Mouse (Mus musculus) spleen, adult 2 months (tissue): ENCODE data around the gene Rad51b. TPM values are rescaled to one million over a fixed set of nuclear protein-coding genes. Genes with fewer than 3 reads are reported as not detected.

Experiments
- DNase-seq, 2 experiments: peaks; one replicate each; pipeline versions ENCODE4 v3.0.0 to v3.0.0-alpha.2; 2012 to 2021; ENCODE audit warnings: low spot score in 2 of 2, low read depth in 1 of 2
- H3K27ac ChIP-seq: fragments of 200-500 bp; 2 replicates; pipeline ENCODE4 v1.5.1; 2012; ENCODE audit warnings: low read length, inconsistent platforms; ENCODE audit not compliant: insufficient read depth
- H3K27me3 ChIP-seq: fragments of 200-500 bp; 2 replicates; pipeline ENCODE4 v1.6.1; 2012; ENCODE audit warnings: mild to moderate bottlenecking, moderate library complexity, low read length, inconsistent platforms; ENCODE audit not compliant: control insufficient read depth, insufficient read depth
- H3K36me3 ChIP-seq: fragments of 200-500 bp; 2 replicates; pipeline ENCODE4 v1.6.1; 2012; ENCODE audit warnings: mild to moderate bottlenecking, low read length, inconsistent platforms; ENCODE audit not compliant: control insufficient read depth, insufficient read depth
- H3K4me1 ChIP-seq: fragments of 200-500 bp; 2 replicates; pipeline ENCODE4 v1.6.1; 2011; ENCODE audit warnings: inconsistent platforms; ENCODE audit not compliant: control insufficient read depth, insufficient read depth, insufficient read length
- H3K4me3 ChIP-seq: fragments of 200-500 bp; 2 replicates; pipeline ENCODE4 v1.5.1; 2011; ENCODE audit warnings: mild to moderate bottlenecking, inconsistent platforms; ENCODE audit not compliant: insufficient read depth, insufficient read length; ENCODE audit errors: extremely low read depth
- CTCF ChIP-seq: fragments of 200-500 bp; IDR thresholded peaks from 2 replicates; pipeline ENCODE4 v1.5.1; 2011; ENCODE audit warnings: mild to moderate bottlenecking, inconsistent platforms; ENCODE audit not compliant: insufficient read depth, insufficient read length, insufficient replicate concordance; ENCODE audit errors: extremely low read depth
- POLR2A ChIP-seq: fragments of 200-500 bp; IDR thresholded peaks from 2 replicates; pipeline ENCODE4 v1.6.1; 2011; ENCODE audit warnings: low read depth, low read length, inconsistent platforms
- WGBS: fragments of 180-500 bp; shearing (Covaris S2); methylation state at CpG from one replicate; pipeline ENCODE4 v1.1.7; 2018; 5-methylcytosine and 5-hydroxymethylcytosine counted together
- polyA plus RNA-seq: library from polyadenylated mRNA; depleted of rRNA; stranded (reverse); fragments of >200 nt; gene quantifications from 2 replicates; pipeline ENCODE4 v1.2.3, GENCODE M21; 2012

Rad51b gene
- polyA plus RNA-seq, 1 experiment = 0.26 TPM

GRCm38 (mm10) chr12:79675440-79676176 lies 378.5 kb downstream of the Rad51b start:
- TF ChIP-seq POLR2A (no peak), CTCF (no peak)
- DNase-seq = no peak
- no peak overlapping the region for H3K27ac ChIP-seq
- 89% methylated on average over 13 of the region's 13 CpGs for WGBS
- H3K4me3 ChIP-seq = no peak overlapping the region
- no peaks in the 10 kb centered on the region for H3K36me3 ChIP-seq
- H3K4me1 ChIP-seq = no peaks in the 10 kb centered on the region
- no peaks in the 10 kb centered on the region for H3K27me3 ChIP-seq

GRCm38 (mm10) chr12:79676251-79676650 lies 379.2 kb downstream of the Rad51b start:
- Histone ChIP-seq H3K4me1 (no peaks in the 10 kb centered on the region), H3K27me3 (no peaks in the 10 kb centered on the region), H3K27ac (no peak overlapping the region), H3K4me3 (no peak overlapping the region), H3K36me3 (no peaks in the 10 kb centered on the region)
- 85% methylated on average over 6 of the region's 6 CpGs for WGBS
- no peak for DNase-seq
- TF ChIP-seq POLR2A (no peak), CTCF (no peak)

- 87% methylated on average over 5 of the region's 5 CpGs for WGBS
- Histone ChIP-seq H3K36me3 (no peaks in the 10 kb centered on the region), H3K27me3 (no peaks in the 10 kb centered on the region), H3K4me3 (no peak overlapping the region), H3K27ac (no peak overlapping the region), H3K4me1 (no peaks in the 10 kb centered on the region)
- no peak for DNase-seq
- TF ChIP-seq CTCF (no peak), POLR2A (no peak)
Observed at GRCm38 (mm10) chr12:79676896-79677295, 379.8 kb downstream of the Rad51b start.

GRCm38 (mm10) chr12:79679251-79679901 lies 382.3 kb downstream of the Rad51b start:
- Histone ChIP-seq H3K36me3 (no peaks in the 10 kb centered on the region), H3K27ac (no peak overlapping the region), H3K27me3 (no peaks in the 10 kb centered on the region), H3K4me3 (no peak overlapping the region), H3K4me1 (no peaks in the 10 kb centered on the region)
- 90% methylated on average over 11 of the region's 11 CpGs for WGBS
- TF ChIP-seq CTCF (no peak), POLR2A (no peak)
- DNase-seq = no peak

- H3K27me3 ChIP-seq = no peaks in the 10 kb centered on the region
- WGBS = 92% methylated on average over 9 of the region's 9 CpGs
- DNase-seq = no peak
- H3K4me3 ChIP-seq = no peak overlapping the region
- TF ChIP-seq POLR2A (no peak), CTCF (no peak)
- H3K4me1 ChIP-seq = no peaks in the 10 kb centered on the region
- no peak overlapping the region for H3K27ac ChIP-seq
- H3K36me3 ChIP-seq = no peaks in the 10 kb centered on the region
Observed at GRCm38 (mm10) chr12:79679941-79680697, 383.0 kb downstream of the Rad51b start.

- DNase-seq = no peak
- Histone ChIP-seq H3K36me3 (no peaks in the 10 kb centered on the region), H3K4me3 (no peak overlapping the region), H3K27me3 (no peaks in the 10 kb centered on the region), H3K4me1 (no peaks in the 10 kb centered on the region), H3K27ac (no peak overlapping the region)
- WGBS = 90% methylated on average over 3 of the region's 3 CpGs
- TF ChIP-seq CTCF (no peak), POLR2A (no peak)
Observed at GRCm38 (mm10) chr12:79680698-79681072, 383.6 kb downstream of the Rad51b start.
